Mouse (Mus musculus) Muller cell, postnatal 12 days (primary cell): ENCODE results near the gene Arsg.
"Not testable (repeated sequence)": the region's sequence is repeated elsewhere in the genome, so short reads cannot be mapped to it uniquely, and the experiment has no call there.

Experiments
- DNase-seq: peaks from one replicate; pipeline ENCODE4 v3.0.0-alpha.2; 2015; ENCODE audit errors: inconsistent ontology term

Gene Arsg

DNA sequence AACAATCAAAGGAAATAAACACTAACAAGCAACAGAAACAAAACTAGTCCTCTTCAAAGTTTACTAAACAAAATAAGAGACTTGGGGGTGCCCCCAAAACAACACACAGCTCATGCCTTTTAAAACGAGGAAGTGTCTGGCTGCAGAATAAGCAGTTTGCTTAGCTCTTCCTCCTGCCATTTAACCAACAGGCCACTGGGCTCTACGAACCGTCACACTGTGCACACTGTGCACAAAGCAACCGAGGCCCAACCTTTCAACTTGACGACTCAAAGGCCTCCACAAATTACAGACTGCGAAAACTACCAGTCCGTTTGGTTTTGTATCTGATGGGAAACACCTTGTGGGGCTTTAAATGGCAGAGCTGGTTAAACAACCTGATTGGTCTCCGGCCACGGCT is 3.0 kb upstream of the Arsg start:
- no peak for DNase-seq

DNA sequence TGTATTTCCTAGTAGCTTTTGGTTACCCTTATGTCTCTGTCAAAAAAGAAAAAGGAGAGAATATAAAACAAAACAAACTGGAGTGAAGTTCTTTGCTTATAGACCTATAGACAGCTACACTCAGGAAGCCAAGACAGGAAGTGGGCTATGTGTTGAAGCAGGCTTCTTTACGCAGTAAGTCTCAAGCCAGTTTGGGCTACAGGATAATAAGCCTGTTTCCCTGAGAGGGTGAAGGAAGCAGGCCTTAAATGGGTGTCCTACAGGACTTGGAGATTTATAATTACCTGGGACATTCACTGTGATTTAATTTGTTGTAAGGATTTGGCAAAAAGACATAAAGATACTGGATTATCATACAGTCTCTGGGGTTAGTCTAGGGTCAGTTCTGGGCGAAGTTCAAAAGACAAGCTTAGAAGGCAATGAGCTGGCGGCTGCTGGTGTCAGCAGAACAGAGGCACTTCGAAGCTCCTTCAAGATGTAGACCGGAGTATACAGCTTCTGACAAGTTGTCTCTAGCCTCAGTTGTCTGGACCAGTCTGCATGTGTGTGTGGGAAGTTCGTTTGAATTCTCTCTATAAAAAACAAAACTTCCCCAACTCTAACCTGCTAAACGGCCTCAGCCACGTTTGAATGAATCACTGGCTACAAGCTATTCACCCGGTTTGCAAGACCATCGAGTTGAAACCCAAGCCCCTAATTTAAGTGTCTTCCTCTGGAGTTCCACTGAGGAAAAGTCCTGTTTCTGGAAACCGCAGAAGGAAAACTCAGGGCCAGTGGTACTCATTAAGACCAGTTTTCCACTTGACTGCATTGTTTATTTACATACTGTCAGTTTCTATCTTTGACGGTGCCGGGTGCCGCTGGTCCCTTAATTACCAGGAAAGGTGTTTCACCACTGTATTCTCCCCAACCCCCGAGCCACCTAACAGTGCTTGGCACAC is 2.0 kb upstream of the Arsg start:
- DNase-seq = peak; percentile 72

DNA sequence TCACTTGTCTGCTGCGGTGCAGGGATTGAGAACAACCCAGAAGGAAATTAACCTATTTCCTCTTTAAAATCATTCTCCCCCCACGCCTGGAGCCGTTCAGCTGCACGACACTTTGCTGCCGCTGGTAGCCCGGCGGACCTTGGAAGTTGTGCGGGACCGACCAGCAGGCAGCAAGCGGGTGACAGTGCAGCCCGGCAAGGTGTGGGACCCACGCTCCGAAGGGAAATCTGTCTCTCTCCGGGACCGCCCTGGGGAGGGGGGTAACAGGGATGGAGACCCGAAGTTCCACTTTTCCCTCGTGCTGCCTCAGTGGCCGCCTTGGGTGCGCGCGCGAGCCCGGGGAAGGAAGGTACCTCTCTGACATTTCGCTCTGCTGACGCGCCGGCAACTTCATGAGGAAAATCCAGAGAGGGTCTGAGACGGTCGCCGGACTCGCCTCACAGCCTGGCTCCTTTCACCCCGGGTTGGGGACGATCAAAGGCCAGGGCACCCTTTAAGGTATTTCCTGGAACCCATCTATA is 943 bp upstream of the Arsg start:
- DNase-seq = peak; percentile 56

DNA sequence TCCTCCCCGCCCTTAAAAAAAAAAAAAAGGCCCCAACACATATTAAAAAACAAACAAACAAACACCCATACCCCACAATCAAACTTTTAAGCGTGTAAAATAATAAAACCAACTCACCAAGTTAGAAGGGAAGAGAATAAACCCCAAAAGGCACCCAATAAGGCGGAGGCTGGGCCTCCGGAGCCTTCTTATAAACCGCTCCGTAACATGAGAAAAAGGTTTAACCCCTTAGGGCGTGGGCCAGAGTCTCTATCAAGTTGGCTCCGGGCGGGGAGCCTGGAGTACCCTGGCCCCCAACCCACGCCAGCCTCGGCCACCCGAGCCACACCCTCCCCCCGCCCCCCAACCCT is 378 bp upstream of the Arsg start:
- DNase-seq = no peak

DNA sequence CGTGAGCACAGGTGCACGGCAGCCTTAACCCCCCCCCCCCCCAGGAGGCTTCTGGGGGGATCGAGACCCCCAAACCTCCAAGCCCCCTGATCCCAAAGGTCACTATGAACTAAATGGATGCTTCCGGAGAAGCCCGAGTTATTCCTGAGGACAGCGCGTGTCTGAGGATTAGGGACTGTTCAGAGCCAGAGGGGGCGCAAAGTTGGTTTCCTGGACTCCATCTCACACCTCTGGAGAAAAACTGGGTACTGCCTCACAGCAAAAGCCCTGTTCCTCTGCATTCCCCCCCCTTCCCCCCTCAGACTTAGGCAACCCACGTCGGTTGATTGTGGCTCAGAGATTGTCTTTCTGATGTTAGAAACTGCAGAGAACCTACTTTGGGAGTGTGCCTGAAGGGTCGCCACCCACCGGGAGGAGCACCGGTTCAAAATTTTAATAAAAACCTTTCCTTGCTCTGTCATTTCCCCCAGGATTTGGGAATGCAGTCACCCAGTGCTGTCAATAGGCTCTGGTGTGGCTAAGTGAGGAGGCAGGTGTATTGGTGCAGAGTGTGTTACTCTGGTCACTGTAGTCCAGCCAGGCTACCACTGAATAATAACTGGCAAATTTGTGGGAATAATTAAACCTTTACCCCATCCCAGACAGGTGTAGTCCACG is 1.0 kb downstream of the Arsg start:
- no peak for DNase-seq

DNA sequence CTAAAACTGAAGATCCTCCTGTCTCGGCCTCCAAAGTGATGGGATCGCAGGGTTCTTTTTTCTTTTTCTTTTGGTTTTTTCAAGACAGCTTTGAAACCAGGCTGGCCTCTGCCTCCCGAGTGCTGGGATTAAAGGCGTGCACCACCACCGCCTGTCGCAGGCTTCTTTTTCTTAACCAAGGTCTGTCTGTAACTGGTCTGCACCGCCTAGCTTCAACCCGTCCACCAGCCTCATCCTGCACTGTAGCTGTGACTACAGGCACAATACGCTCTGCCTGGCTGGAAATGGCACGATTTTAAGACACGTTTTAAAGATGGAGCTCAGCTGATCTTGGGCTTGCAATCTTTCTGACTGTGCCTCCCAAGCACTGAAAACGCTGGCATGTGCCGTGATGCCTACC is 1.7 kb downstream of the Arsg start:
- no peak for DNase-seq

DNA sequence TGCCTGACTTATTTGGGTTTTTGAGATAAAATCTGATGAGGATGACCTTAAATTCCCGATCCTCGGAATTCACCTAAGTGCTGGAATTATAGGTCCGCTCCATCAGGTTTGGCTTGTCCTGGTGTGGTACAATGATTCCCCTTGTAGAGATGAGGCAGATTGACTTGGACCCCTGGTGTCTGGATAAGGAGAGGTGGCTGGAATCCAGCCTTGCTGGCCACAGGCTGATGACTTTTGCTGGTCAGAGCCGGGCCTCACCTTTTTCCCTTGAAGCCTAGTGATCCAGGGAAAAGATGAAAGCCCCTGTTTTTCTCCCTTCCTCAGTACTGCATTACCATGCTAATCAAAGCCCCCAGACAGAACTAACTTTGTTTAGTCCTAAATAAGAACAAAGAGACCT is 2.5 kb downstream of the Arsg start:
- DNase-seq = no peak

DNA sequence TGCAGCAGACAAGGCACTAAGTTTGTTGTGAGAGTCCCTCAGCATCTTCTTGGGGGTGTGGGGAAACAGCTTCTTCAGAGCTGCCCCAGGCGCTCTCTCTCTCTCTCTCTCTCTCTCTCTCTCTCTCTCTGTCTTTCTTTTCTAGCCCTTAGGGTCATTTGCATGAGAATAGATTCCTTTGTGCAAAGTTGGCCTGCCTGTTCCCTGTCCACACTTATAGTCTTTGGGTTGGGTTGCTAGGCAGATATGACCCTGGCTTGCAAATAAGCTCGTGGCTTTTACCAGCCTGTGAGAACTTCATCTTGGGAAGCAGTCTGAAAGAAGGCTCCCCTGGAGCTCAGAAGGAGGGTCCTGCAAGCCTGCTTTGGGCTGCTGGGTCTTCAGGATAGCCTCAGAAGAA is 3.1 kb downstream of the Arsg start:
- DNase-seq = peak; percentile 25

DNA sequence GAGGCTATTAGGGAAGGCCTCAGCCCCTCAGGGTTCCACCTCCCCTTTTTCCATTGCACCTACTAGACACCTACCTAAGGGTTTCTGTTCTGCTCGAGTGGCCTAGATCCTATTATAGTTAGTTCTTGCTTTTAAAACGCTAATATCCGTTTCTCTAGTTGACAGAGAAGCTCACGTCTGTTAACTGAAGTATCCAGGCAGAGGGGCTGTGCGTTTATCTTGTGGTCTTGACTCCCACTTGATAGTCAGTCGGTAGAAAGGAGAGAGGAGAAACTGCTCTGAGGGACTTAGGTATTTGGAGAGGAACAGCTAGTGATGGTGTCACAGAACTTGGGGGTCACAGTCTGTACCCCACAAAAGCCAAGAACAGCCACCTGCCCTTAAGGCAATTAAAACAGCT is 3.5 kb downstream of the Arsg start:
- DNase-seq = no peak

DNA sequence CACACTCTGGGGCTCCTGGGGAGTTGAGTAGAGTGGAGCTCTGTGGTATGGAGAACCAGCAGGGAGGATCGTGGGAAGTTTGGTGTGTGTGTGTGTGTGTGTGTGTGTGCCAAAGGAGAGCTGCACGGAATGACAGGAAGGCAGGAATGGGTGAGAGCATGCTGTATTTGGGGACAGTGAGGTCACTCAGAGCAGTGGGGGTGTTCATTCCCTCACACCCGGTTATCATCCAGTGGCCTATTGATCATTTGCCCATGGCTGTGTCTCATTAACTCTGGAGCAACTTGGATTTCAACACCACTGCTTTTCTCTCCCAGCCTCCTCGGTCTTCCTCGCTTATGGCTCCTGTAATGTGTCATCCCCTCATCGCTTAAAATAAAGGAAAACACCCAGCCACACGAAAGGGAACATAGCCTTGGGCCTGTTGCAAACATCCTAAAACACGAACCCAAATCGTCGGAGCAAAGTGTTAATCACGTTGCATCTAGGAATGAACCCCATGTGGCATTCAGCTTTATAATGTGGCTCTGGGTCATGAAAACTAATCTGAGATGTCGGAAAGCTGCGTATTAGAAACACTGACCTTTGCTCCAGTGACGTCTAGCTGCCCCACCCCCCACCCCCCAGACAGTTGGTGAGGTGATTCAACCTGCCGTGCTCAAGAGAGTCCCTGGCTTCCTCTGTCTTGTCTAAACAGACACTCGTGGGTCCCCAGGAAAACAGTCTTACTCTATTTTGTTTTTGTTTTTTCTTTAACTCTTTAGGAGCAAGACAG is 4.6 kb downstream of the Arsg start:
- DNase-seq = peak; percentile 27

DNA sequence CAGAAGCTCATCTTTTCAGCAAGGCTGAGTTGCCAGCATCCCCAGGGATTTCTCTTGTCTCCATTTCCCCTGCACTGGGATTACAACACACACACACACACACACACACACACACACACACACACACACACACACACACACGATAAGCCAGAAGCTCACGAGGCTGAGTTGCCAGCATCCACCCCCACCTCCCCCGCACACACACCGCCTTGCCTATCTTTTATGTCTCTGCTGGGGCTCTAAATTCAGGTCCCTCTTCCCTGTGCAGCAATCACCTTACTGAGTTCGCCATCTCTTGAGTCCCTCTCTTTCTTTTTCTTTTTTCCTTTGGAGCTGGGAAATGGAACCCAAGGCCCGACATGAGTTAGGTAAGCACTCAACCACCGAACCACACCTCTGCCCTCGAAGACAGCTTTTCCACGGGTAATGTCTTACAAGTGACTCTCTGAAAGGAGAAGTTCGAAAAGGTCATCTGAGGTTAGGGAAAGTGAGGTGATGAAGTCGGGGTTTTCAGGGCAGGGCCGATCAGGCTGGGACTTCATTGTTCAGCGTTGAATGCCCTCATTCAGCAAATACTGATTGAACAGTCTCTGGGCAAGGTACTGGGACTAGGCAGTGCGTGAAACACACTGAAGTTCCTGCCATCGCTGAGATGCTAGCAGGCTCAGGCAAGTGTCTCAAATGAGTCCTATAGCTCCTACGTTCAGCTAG is 6.6 kb downstream of the Arsg start:
- no peak for DNase-seq

DNA sequence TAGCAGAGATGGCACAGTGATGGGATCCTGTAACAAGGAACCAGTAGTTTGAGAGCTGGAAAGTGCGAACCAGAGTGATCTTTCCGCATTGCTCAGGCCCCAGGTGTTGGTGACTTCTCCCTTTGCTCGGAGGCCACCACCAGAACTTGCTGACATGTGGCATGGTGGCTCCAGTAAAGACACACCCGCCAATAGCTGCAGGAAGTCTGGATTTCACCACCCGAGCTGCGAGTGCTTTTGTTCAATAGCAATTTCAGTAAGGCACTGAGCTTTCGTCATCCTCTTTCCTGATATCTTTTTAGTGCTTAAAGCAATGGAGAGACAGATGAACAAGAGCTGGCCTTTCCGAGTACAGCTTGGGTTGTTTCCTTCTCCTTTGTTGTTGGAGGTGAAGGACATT is 7.3 kb downstream of the Arsg start:
- no peak for DNase-seq

DNA sequence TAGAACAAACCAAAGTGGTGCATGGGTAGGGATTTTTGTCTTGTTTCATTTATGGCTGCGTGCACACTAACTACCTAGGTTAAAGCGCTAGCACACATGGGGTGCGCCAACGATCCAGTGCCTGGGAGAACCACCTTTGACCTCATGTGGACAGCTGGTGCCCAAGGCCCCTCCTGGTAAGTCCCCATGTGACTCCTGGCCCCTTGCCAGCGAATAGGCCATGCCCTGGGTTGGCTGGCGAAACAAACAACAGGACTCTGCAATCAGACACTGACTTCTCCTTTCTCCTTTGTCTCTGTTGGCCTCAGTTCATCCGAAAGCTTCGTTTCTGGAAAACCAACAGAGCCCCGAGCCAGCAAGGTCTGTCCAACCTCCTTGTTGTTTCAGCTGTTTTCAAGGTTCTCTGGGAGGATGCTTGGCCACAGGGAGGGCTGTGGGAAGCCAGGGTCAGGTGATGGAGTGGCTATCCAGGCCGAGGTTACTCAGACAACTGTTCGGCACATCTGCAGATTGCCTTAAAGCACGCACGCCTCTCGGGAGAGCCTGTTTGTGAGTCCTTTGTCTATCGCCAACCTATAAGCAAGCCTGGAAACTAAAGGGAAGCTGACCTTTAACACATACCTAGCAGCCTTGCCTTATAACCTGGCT is 12.3 kb downstream of the Arsg start:
- DNase-seq = no peak

DNA sequence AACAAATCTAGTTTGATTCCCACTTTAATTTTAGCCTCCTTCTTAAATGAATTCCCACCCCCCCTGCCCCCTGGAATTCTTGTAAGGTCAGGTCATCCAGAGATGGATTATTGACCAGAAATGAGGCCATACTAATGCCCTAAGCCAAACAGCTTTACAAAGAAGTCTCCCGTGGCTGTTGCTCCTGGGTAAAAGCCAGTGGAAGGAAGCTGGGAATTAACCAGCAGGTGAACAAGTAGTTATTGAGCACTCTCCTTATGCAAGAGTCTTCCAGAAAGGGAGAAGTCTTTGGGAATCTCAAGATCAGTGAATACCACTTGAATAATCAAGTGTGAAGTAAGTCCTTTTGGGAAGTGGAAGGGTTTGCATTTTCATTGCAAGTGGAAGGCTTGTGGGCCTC is 13.9 kb downstream of the Arsg start:
- DNase-seq = no peak

DNA sequence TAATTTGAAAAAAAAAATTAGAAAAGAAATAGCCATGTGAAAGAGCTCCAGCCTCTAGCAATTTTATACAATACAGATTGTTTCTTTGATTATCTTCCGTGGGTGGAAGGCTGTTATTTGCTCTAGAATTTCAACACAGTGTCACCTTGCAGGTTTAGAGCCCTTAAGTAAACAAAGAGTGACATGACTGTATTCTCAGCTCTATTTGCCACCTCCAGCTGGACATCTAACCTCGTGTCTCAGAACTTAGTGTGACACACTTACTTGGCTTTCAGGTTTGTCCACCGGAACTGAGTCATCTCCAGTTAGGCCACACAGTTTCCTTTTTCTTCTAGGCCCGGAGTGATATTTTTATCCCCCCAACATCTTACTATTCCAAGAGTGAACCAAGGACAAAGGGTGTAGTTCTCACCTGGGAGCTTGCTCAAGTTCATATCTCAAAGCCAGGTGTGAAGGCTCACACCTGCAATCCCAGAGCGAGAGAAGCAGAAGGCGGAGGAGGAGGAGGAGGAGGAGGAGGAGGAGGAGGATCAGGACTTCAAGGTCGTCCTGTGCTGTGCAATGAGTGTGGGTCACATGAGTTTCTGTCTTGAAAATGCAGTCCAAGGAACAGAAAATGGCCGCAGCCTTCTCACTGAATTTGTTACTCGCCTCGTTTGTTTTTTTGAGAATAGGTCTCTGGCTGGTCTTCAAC is 15.0 kb downstream of the Arsg start:
- no peak for DNase-seq

DNA sequence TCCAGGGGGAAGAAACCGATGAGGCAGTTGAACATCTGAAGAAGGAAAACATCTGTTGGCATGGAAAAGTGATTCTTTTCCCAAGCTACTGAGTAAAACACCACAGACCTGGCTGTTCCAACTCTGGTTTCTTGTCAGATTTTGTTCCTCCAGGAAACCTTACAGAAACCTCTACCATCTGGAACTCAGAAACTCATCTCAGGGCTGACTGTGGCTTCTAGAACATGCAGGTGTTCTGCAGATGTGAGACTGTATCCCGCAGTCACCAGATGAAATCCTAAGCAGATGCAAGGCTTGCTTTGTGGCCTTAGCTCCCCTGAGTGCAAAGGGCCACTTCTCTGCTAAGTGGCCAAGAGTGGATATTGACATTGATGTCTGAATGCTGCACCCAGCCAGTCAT is 16.6 kb downstream of the Arsg start:
- no peak for DNase-seq

DNA sequence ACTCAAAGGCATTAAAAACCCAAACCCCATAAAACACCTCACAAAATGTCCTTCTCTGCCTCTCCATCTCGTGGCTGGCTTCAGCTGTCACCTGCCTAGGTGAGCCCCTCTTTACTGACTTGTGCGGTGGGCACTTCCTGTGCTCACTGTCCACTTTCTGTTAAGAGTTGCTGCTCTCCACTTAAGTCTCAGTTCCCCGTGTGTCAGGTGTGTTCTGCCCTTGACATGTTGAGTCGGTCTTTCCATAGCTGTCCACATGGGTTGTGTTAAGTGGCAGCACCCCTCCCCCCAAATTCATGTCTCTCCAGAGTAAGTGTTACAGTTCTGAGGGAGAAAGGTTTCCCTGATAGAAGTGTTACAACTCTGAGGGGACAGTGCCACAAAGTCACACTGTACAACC is 18.7 kb downstream of the Arsg start:
- DNase-seq = no peak

DNA sequence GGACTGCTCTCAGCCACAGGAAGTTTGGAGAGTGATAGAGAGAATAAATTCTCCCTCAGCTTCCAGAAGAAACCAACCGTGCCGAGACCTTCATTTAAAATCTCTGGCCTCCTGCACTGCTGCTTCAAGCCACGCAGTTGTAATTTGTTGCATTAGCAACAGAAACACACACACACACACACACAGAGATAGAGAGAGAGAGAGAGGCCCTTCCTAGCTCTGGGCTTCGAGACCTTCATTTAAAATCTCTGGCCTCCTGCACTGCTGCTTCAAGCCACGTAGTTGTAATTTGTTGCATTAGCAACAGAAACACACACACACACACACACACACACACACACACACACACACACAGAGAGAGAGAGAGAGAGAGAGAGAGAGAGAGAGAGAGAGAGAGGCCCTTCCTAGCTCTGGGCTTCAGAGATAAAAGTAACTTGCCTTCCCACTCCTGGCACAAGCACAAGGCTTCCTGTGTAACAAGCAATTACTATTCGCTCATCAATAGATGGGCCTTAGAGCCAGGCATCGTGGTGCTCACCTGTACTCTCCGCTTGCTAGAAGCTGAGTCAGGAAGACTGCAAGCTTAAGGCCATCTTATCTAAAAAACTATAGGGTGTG is 19.8 kb downstream of the Arsg start:
- not testable (repeated sequence) for DNase-seq

DNA sequence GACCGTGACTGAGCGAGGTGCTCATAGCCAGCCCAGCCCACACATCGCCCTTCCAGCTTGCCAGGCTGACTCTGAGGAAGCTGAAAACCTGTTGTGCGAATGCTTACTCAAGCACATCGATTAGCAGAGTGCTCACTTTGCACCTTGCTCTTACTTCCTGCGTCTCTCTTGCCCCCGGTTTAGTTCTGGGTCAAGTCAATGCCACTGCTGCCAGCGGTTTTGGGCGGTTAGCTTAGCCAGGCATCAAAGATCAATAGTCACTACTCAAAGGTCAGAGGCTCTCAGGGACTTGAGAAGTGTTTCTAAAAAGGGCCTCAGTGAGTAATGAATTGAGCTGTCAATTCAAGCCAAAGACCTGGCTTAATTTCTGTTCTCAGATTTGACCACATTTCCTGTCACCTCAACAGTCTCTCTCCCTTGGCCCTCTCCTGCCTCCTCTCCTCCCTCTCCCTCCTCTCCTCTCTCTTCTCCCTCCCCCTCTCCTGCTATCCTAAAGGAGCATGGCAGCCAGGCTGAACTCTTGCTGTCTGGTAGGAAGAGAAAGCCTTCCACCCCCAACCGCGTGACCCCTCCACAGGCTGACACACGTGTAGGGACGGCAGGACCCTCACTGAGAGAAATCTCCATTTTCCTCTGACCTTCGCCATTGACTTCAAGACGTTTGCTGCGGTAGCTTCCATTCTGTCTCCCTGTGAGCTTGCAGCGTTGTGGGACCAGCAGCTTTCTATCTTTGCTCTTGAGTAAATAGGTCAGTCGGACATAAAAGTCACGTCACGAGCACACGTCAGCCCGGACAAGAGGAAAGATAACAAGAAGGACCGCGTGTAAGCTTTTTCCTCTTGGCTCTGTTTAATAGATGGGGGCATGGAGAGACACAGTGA is 22.0 kb downstream of the Arsg start:
- no peak for DNase-seq
